Mouse (Mus musculus) MEL (cell line): ENCODE results near the gene Ifi47. TPM values are rescaled to one million over a fixed set of nuclear protein-coding genes. Genes with fewer than 3 reads are reported as not detected.

ENCODE experiments used
- DNase-seq: peaks from one replicate; pipeline ENCODE4 v3.0.0; 2011; ENCODE audit warnings: low read depth, low spot score
- H3K27ac ChIP-seq: 2 replicates; pipeline ENCODE4 v1.5.1; 2012; ENCODE audit warnings: low read depth, mild to moderate bottlenecking, control low read depth, low read length, moderate library complexity; ENCODE audit not compliant: control insufficient read depth
- H3K27me3 ChIP-seq, 2 experiments: fragments of 150-350 bp in 1 of 2; sonication (generic) in 1 of 2; 2 replicates each; pipeline ENCODE4 v1.6.1; 2012; ENCODE audit warnings: low read length in 2 of 2, mild to moderate bottlenecking in 2 of 2, improper control_type of control experiment in 1 of 2, moderate library complexity in 1 of 2; ENCODE audit not compliant: insufficient read depth in 2 of 2, control insufficient read depth in 1 of 2
- H3K36me3 ChIP-seq, 2 experiments: 2 replicates each; pipeline ENCODE4 v1.6.1; 2012 to 2014; ENCODE audit warnings: low read length in 2 of 2, improper control_type of control experiment in 1 of 2, inconsistent platforms in 1 of 2, mild to moderate bottlenecking in 1 of 2; ENCODE audit not compliant: insufficient read depth in 2 of 2, control insufficient read depth in 1 of 2
- H3K4me1 ChIP-seq, 2 experiments: fragments of 150-350 bp in 1 of 2; sonication (generic) in 1 of 2; 2 replicates each; pipeline ENCODE4 v1.6.1; 2012; ENCODE audit warnings: low read length in 2 of 2, improper control_type of control experiment in 1 of 2, mild to moderate bottlenecking in 1 of 2; ENCODE audit not compliant: insufficient read depth in 2 of 2, control insufficient read depth in 1 of 2
- H3K4me3 ChIP-seq, 2 experiments: fragments of 150-350 bp in 1 of 2; sonication (generic) in 1 of 2; 2 replicates each; pipeline ENCODE4 v1.5.1; 2012; ENCODE audit warnings: low read depth in 2 of 2, low read length in 2 of 2, mild to moderate bottlenecking in 2 of 2, moderate library complexity in 2 of 2, control low read depth in 1 of 2, improper control_type of control experiment in 1 of 2; ENCODE audit not compliant: control insufficient read depth in 1 of 2, insufficient read depth in 1 of 2
- H3K79me2 ChIP-seq: 2 replicates; pipeline ENCODE4 v1.6.1; 2012; ENCODE audit warnings: mild to moderate bottlenecking, low read length, moderate library complexity; ENCODE audit not compliant: control insufficient read depth, poor library complexity, insufficient read depth
- H3K9ac ChIP-seq: 2 replicates; pipeline ENCODE4 v1.6.1; 2012; ENCODE audit warnings: low read depth, mild to moderate bottlenecking, control low read depth, low read length, moderate library complexity; ENCODE audit not compliant: control insufficient read depth, poor library complexity, severe bottlenecking
- H3K9me3 ChIP-seq: fragments of 150-350 bp; sonication (generic); replicated peaks from 2 replicates; pipeline ENCODE4 v1.6.1; 2012; ENCODE audit warnings: mild to moderate bottlenecking, low read length, improper control_type of control experiment, moderate library complexity; ENCODE audit not compliant: insufficient read depth
- BHLHE40 ChIP-seq: IDR thresholded peaks from 2 replicates; pipeline ENCODE4 v1.6.1; 2012; ENCODE audit warnings: low read depth, mild to moderate bottlenecking, inconsistent platforms, low read length, improper control_type of control experiment, borderline replicate concordance
- CHD1 ChIP-seq: IDR thresholded peaks from 2 replicates; pipeline ENCODE4 v1.6.1; 2012; ENCODE audit warnings: low read depth, mild to moderate bottlenecking, inconsistent platforms, low read length, improper control_type of control experiment
- CHD2 ChIP-seq: IDR thresholded peaks from 2 replicates; pipeline ENCODE4 v1.6.1; 2011; ENCODE audit warnings: low read length, improper control_type of control experiment
- CTCF ChIP-seq, 3 experiments: IDR thresholded peaks in 2 of 3; conservative IDR thresholded peaks in 1 of 3; 2 replicates each; pipeline ENCODE4 v1.5.1; 2011 to 2012; ENCODE audit warnings: low read length in 3 of 3, low read depth in 2 of 3, mild to moderate bottlenecking in 2 of 3, improper control_type of control experiment in 1 of 3, inconsistent platforms in 1 of 3, mixed read lengths in 1 of 3, moderate library complexity in 1 of 3; ENCODE audit not compliant: control insufficient read depth in 1 of 3, insufficient read depth in 1 of 3, poor library complexity in 1 of 3, severe bottlenecking in 1 of 3
- E2F4 ChIP-seq: IDR thresholded peaks from 2 replicates; pipeline ENCODE4 v1.6.1; 2011; ENCODE audit warnings: low read depth, low read length, improper control_type of control experiment, borderline replicate concordance
- GABPA ChIP-seq: IDR thresholded peaks from 2 replicates; pipeline ENCODE4 v1.6.1; 2012; ENCODE audit warnings: low read depth, mild to moderate bottlenecking, inconsistent platforms, low read length, improper control_type of control experiment, moderate library complexity
- GATA1 ChIP-seq: IDR thresholded peaks from 2 replicates; pipeline ENCODE4 v1.6.1; 2011; ENCODE audit warnings: low read depth, low read length, improper control_type of control experiment
- HCFC1 ChIP-seq: IDR thresholded peaks from 2 replicates; pipeline ENCODE4 v1.6.1; 2012; ENCODE audit warnings: low read depth, mild to moderate bottlenecking, inconsistent platforms, low read length, improper control_type of control experiment, moderate library complexity
- JUND ChIP-seq: IDR thresholded peaks from 2 replicates; pipeline ENCODE4 v1.6.1; 2011; ENCODE audit warnings: low read depth, mild to moderate bottlenecking, improper control_type of control experiment, low read length
- KAT2A ChIP-seq: conservative IDR thresholded peaks from 2 replicates; pipeline ENCODE4 v1.6.1; 2012; ENCODE audit warnings: low read depth, low read length, improper control_type of control experiment, inconsistent platforms
- MAFK ChIP-seq: IDR thresholded peaks from 2 replicates; pipeline ENCODE4 v1.6.1; 2011; ENCODE audit warnings: low read depth, mild to moderate bottlenecking, low read length, improper control_type of control experiment, borderline replicate concordance
- MAZ ChIP-seq: IDR thresholded peaks from 2 replicates; pipeline ENCODE4 v1.6.1; 2012; ENCODE audit warnings: low read depth, mild to moderate bottlenecking, inconsistent platforms, low read length, improper control_type of control experiment
- MEF2A ChIP-seq: IDR thresholded peaks from 2 replicates; pipeline ENCODE4 v1.6.1; 2014; ENCODE audit warnings: low read depth, mild to moderate bottlenecking, inconsistent platforms, low read length, improper control_type of control experiment; ENCODE audit not compliant: poor library complexity, insufficient replicate concordance, severe bottlenecking; ENCODE audit errors: extremely low read depth
- MXI1 ChIP-seq: IDR thresholded peaks from 2 replicates; pipeline ENCODE4 v1.6.1; 2011; ENCODE audit warnings: mild to moderate bottlenecking, low read depth, low read length, improper control_type of control experiment
- MYB ChIP-seq: IDR thresholded peaks from 2 replicates; pipeline ENCODE4 v1.6.1; 2011; ENCODE audit warnings: mild to moderate bottlenecking, low read depth, low read length, improper control_type of control experiment
- MYC ChIP-seq: IDR thresholded peaks from 2 replicates; pipeline ENCODE4 v1.6.1; 2011; ENCODE audit warnings: low read depth, mild to moderate bottlenecking, low read length, improper control_type of control experiment, moderate library complexity
- NELFE ChIP-seq: IDR thresholded peaks from 2 replicates; pipeline ENCODE4 v1.6.1; 2011; ENCODE audit warnings: low read depth, low read length, improper control_type of control experiment
- POLR2A ChIP-seq, 2 experiments: IDR thresholded peaks; 2 replicates each; pipeline ENCODE4 v1.6.1; 2011 to 2012; ENCODE audit warnings: low read length in 2 of 2, mild to moderate bottlenecking in 2 of 2, control low read depth in 1 of 2, improper control_type of control experiment in 1 of 2, low read depth in 1 of 2, moderate library complexity in 1 of 2; ENCODE audit not compliant: control insufficient read depth in 1 of 2, insufficient read depth in 1 of 2, poor library complexity in 1 of 2
- POLR2AphosphoS2 ChIP-seq: IDR thresholded peaks from 2 replicates; pipeline ENCODE4 v1.6.1; 2011; ENCODE audit warnings: low read length, improper control_type of control experiment
- POLR2AphosphoS5 ChIP-seq: IDR thresholded peaks from 2 replicates; pipeline ENCODE4 v1.6.1; 2012; ENCODE audit warnings: low read depth, borderline replicate concordance, mild to moderate bottlenecking, inconsistent platforms, low read length, moderate library complexity, mixed read lengths
- RCOR1 ChIP-seq: IDR thresholded peaks from 2 replicates; pipeline ENCODE4 v1.6.1; 2012; ENCODE audit warnings: low read depth, mild to moderate bottlenecking, inconsistent platforms, low read length, improper control_type of control experiment
- SIN3A ChIP-seq: IDR thresholded peaks from 2 replicates; pipeline ENCODE4 v1.6.1; 2012; ENCODE audit warnings: low read length, improper control_type of control experiment, inconsistent platforms
- SMC3 ChIP-seq: IDR thresholded peaks from 2 replicates; pipeline ENCODE4 v1.6.1; 2011; ENCODE audit warnings: low read depth, low read length, improper control_type of control experiment
- TAL1 ChIP-seq: IDR thresholded peaks from 2 replicates; pipeline ENCODE4 v1.6.1; 2012; ENCODE audit warnings: mild to moderate bottlenecking, inconsistent platforms, low read length, moderate library complexity, mixed read lengths
- TBP ChIP-seq: IDR thresholded peaks from 2 replicates; pipeline ENCODE4 v1.8.0; 2011; ENCODE audit warnings: low read depth, low read length, improper control_type of control experiment
- TCF12 ChIP-seq: IDR thresholded peaks from 2 replicates; pipeline ENCODE4 v1.6.1; 2014; ENCODE audit warnings: low read depth, mild to moderate bottlenecking, inconsistent platforms, low read length, improper control_type of control experiment, moderate library complexity
- UBTF ChIP-seq: IDR thresholded peaks from 2 replicates; pipeline ENCODE4 v1.6.1; 2012; ENCODE audit warnings: low read depth, mild to moderate bottlenecking, inconsistent platforms, low read length, improper control_type of control experiment, moderate library complexity, borderline replicate concordance; ENCODE audit not compliant: insufficient read depth
- USF1 ChIP-seq: IDR thresholded peaks from 2 replicates; pipeline ENCODE4 v1.6.1; 2014; ENCODE audit warnings: low read depth, mild to moderate bottlenecking, inconsistent platforms, low read length, improper control_type of control experiment, moderate library complexity
- USF2 ChIP-seq, 2 experiments: IDR thresholded peaks; 2 replicates each; pipeline ENCODE4 v1.6.1; 2011 to 2012; ENCODE audit warnings: improper control_type of control experiment in 2 of 2, low read length in 2 of 2, borderline replicate concordance in 1 of 2, inconsistent platforms in 1 of 2, low read depth in 1 of 2, mild to moderate bottlenecking in 1 of 2; ENCODE audit not compliant: insufficient read depth in 1 of 2
- ZMIZ1 ChIP-seq: IDR thresholded peaks from 2 replicates; pipeline ENCODE4 v1.6.1; 2012; ENCODE audit warnings: low read depth, mild to moderate bottlenecking, inconsistent platforms, low read length, improper control_type of control experiment, moderate library complexity
- polyA plus RNA-seq, 2 experiments: library from polyadenylated mRNA; stranded (reverse) in 1 of 2; unstranded in 1 of 2; fragments of >175 nt in 1 of 2; fragments of >200 nt in 1 of 2; gene quantifications; 2 replicates each; pipeline versions ENCODE4 v1.2.1 to v1.2.4; 2012; ENCODE audit warnings: low replicate concordance in 2 of 2, low read depth in 1 of 2; ENCODE audit not compliant: insufficient read length in 2 of 2, insufficient read depth in 1 of 2, missing spikeins in 1 of 2
- total RNA-seq: library from RNA; depleted of rRNA; stranded (reverse); fragments of 300-350 nt; gene quantifications from 2 replicates; pipeline ENCODE4 v1.2.3, GENCODE M21; 2012

Gene Ifi47
- total and polyA plus RNA-seq, 3 experiments = 26.4 to 35.2 TPM; not detected in 1

GRCm38 (mm10) chr11:49101500-49101899 is 25.1 kb downstream of the Ifi47 start:
- H3K79me2 ChIP-seq = no peaks in the 10 kb centered on the region
- DNase-seq = peak; percentile 39
- TF ChIP-seq MXI1 (no peak), USF1 (peak; percentile 44; the same call in 1 of the 2 replicates)
- H3K9ac ChIP-seq = no peak overlapping the region
- no peak overlapping the region for H3K4me3 ChIP-seq
- H3K27me3 ChIP-seq = no peaks in the 10 kb centered on the region
- no peaks in the 10 kb centered on the region for H3K9me3 ChIP-seq
- H3K27ac ChIP-seq = no peak overlapping the region
- peaks cover 0 to 9% of the 10 kb centered on the region in 2 experiments; a peak in 2 of 4 replicates for H3K36me3 ChIP-seq
- peaks cover 2 to 8% of the 10 kb centered on the region in 2 experiments; a peak in 3 of 4 replicates for H3K4me1 ChIP-seq

GRCm38 (mm10) chr11:49103047-49103693 is 26.8 kb downstream of the Ifi47 start:
- H3K9ac ChIP-seq = no peak overlapping the region
- DNase-seq = peak; percentile 92
- H3K27ac ChIP-seq = no peak overlapping the region
- H3K36me3 ChIP-seq = peaks cover 0 to 9% of the 10 kb centered on the region in 2 experiments; a peak in 2 of 4 replicates
- H3K79me2 ChIP-seq = no peaks in the 10 kb centered on the region
- H3K27me3 ChIP-seq = no peaks in the 10 kb centered on the region
- peaks cover 2 to 8% of the 10 kb centered on the region in 2 experiments; a peak in 3 of 4 replicates for H3K4me1 ChIP-seq
- no peaks in the 10 kb centered on the region for H3K9me3 ChIP-seq
- H3K4me3 ChIP-seq = no peak overlapping the region
- TF ChIP-seq MYB = no peak
- TF ChIP-seq CTCF (IDR thresholded peaks at IDR 0.05 in 2 of 3, conservative IDR thresholded peaks at IDR 0.05 in 1 of 3; ENCODE audit: control insufficient read depth in 1 of 3, insufficient read depth in 1 of 3, low read depth in 2 of 3, low read length in 3 of 3, poor library complexity in 1 of 3, severe bottlenecking in 1 of 3) = peak; percentile 90 to 100 (median 91)
- TF ChIP-seq MEF2A = no peak
- TF ChIP-seq CHD2 = no peak
- TF ChIP-seq TBP = 0 out of 2 replicates have a peak, but pooled peaks have one; percentile 40
- TF ChIP-seq USF1 = no peak
- no peak for TF ChIP-seq MAFK
- no peak for TF ChIP-seq NELFE
- no peak for TF ChIP-seq GABPA
- TF ChIP-seq USF2 (IDR thresholded peaks at IDR 0.05; ENCODE audit: borderline replicate concordance in 1 of 2, insufficient read depth in 1 of 2, low read depth in 1 of 2, low read length in 2 of 2) = no peak
- TF ChIP-seq UBTF = no peak
- no peak for TF ChIP-seq E2F4
- TF ChIP-seq KAT2A = no peak
- peak; percentile 65; the same call in 1 of the 2 replicates for TF ChIP-seq BHLHE40
- peak; percentile 65 for TF ChIP-seq MYC
- TF ChIP-seq ZMIZ1 = no peak
- TF ChIP-seq SIN3A = peak; percentile 84
- TF ChIP-seq GATA1 = no peak
- TF ChIP-seq TCF12 = 0 out of 2 replicates have a peak, but pooled peaks have one; percentile 23
- no peak for TF ChIP-seq POLR2AphosphoS5
- no peak for TF ChIP-seq RCOR1
- no peak; the same call in 1 of the 2 replicates for TF ChIP-seq JUND
- TF ChIP-seq HCFC1 = peak; percentile 23; the same call in 1 of the 2 replicates
- peak; percentile 68 for TF ChIP-seq MAZ
- TF ChIP-seq POLR2AphosphoS2 = no peak
- peak; percentile 100 for TF ChIP-seq SMC3
- no peak for TF ChIP-seq CHD1
- no peak for TF ChIP-seq POLR2A (IDR thresholded peaks at IDR 0.05; ENCODE audit: control insufficient read depth in 1 of 2, insufficient read depth in 1 of 2, low read depth in 1 of 2, low read length in 2 of 2, poor library complexity in 1 of 2)
- TF ChIP-seq TAL1 = no peak
- TF ChIP-seq MXI1 = no peak
